Mouse (Mus musculus) megakaryocyte, embryonic 14.5 days (primary cell): ENCODE measurements at regions not wholly inside any gene's neighbourhood (a gene's known extent, or its start where the extent isn't known, plus 50 kb on each side); places are given as distances from the start of the nearest gene placed in this dataset.

Source experiments
- FLI1 ChIP-seq: IDR thresholded peaks from 2 replicates; pipeline ENCODE4 v1.6.1; 2012; ENCODE audit warnings: low read length, inconsistent platforms, mixed read lengths
- GATA1 ChIP-seq: IDR thresholded peaks from 3 replicates; pipeline ENCODE4 v1.6.1; 2012; ENCODE audit warnings: mixed read lengths, low read length, inconsistent platforms, borderline replicate concordance

GRCm38 (mm10) chr3:103463760-103464159, 111.3 kb upstream of the Syt6 start:
- TF ChIP-seq GATA1 (no peak), FLI1 (no peak)
